Mouse (Mus musculus): ENCODE data around the gene Cd5. TPM values are rescaled to one million over a fixed set of nuclear protein-coding genes. Genes with fewer than 3 reads are reported as not detected.

The Cd5 gene
- polyA plus RNA-seq, 1 experiment from 2014 or later: 0.05 TPM

DNA sequence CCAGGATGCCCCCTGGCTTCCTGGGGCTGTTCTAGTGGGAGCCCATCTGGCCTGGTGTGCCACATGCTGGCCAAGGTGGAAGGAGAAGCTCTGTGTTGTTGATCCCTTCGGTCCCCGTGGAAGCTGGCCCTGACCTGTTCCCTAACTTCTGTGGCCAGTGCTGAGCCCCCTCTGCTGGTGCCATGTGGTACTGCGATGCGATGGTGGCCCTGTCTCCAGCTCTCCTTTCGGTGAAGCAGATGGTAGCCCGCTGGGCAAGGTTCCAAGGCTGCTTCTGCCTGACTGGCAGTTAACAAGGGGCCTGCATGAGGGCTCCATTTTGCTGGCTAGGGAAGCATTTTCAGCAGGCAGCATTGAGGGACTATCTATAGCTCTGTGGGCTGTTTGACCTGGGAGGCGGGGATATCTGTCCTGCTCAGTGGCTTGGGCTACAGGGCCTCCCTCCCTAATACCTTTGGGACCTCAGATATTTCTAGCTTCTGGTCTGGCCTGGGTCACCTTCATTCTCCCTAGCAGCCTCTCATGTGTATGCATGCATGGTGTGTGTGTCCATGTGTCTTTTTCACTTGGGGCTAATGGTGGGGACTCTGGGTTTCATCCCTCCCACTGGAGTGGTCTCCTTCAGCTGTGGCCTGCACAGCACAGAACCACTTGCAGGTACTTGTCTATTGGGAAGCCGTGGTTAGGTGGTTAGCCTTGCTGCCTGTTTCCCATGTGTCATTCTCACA, 29.3 kb downstream of the Cd5 start:
- no peak overlapping the region for H3K4me2 ChIP-seq (ENCODE audit: low read depth, low read length, severe bottlenecking)
- H3K36me3 ChIP-seq (ENCODE audit: control insufficient read depth, insufficient read depth, low read length): peaks cover 7% of the 10 kb centered on the region
- H3K4me1 ChIP-seq (replicated peaks; ENCODE audit: control insufficient read depth, insufficient read depth, low read length): peaks cover 12% of the 10 kb centered on the region; the same call in 1 of the 2 replicates
- peak overlapping the region; percentile 81 for H3K27ac ChIP-seq (ENCODE audit: low read depth, low read length)
- H3K9me3 ChIP-seq (ENCODE audit: control insufficient read depth, low read length): no peaks in the 10 kb centered on the region
- ATAC-seq (replicated peaks; ENCODE audit: low FRiP score) (peak; percentile 88), DNase-seq (ENCODE audit: low spot score) (peak; percentile 97)
- peak overlapping the region; percentile 29; the same call in 1 of the 2 replicates for H3K9ac ChIP-seq (ENCODE audit: low read length)
- 22% methylated on average over 8 of the region's 8 CpGs for whole genome bisulfite sequencing
- no peak overlapping the region for H3K4me3 ChIP-seq (ENCODE audit: low read depth, low read length)
- no peaks in the 10 kb centered on the region for H3K27me3 ChIP-seq (ENCODE audit: control insufficient read depth, insufficient read depth, low read length)

DNA sequence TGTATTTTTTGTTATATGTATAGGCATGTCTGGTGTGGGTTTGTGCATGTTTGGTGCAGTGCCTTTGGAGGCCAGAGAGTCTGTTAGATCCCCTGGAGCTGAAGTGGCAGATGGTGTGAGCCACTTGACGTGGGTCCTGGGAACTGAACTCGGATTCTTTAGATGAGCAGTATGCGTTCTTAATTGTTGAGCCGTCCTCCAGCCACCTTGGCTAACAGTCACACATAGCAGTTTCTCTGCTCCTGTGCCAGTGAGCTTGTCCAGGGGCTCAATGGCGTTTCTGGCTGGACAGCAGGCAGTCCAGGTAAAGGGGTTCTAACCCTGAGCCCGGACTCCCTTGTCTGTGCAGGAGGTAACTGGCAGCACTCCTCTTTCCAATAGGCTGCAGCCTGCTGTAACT, 29.9 kb downstream of the Cd5 start:
- H3K27me3 ChIP-seq (ENCODE audit: control insufficient read depth, insufficient read depth, low read length): no peaks in the 10 kb centered on the region
- no peak overlapping the region for H3K4me2 ChIP-seq (ENCODE audit: low read depth, low read length, severe bottlenecking)
- peaks cover 12% of the 10 kb centered on the region; the same call in 1 of the 2 replicates for H3K4me1 ChIP-seq (replicated peaks; ENCODE audit: control insufficient read depth, insufficient read depth, low read length)
- no peak overlapping the region for H3K4me3 ChIP-seq (ENCODE audit: low read depth, low read length)
- WGBS: 63% methylated on average over 6 of the region's 6 CpGs
- peaks cover 7% of the 10 kb centered on the region for H3K36me3 ChIP-seq (ENCODE audit: control insufficient read depth, insufficient read depth, low read length)
- ATAC-seq (replicated peaks; ENCODE audit: low FRiP score) (no peak), DNase-seq (ENCODE audit: low spot score) (no peak)
- H3K9ac ChIP-seq (ENCODE audit: low read length): no peak overlapping the region
- no peaks in the 10 kb centered on the region for H3K9me3 ChIP-seq (ENCODE audit: control insufficient read depth, low read length)
- H3K27ac ChIP-seq (ENCODE audit: low read depth, low read length): 0 out of 2 replicates have a peak overlapping the region, but pooled peaks have one; percentile 41

DNA sequence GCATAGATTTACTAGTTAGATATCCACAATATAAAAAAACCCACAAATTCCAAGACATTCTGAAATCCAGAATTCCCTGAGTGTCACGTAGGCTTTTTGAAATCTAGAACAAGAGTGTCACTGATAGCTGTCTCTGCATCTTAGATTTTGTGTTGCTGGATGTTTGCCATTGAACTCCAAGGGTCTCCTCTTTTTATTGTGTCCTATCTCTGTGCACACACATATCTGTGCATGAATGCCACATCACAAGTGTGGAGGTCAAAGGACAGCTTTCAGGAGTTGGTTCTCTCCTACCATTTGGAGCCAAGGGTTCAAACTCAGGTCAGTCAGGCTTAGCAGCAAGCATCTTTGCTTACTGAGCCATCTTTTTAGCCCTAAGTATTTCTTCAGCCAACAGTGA, 30.9 kb downstream of the Cd5 start:
- WGBS: 89% methylated on average over 1 of the region's 1 CpGs
- H3K4me1 ChIP-seq (replicated peaks; ENCODE audit: control insufficient read depth, insufficient read depth, low read length): peaks cover 12% of the 10 kb centered on the region; the same call in 1 of the 2 replicates
- H3K9ac ChIP-seq (ENCODE audit: low read length): no peak overlapping the region
- no peak overlapping the region for H3K27ac ChIP-seq (ENCODE audit: low read depth, low read length)
- no peaks in the 10 kb centered on the region for H3K27me3 ChIP-seq (ENCODE audit: control insufficient read depth, insufficient read depth, low read length)
- ATAC-seq (replicated peaks; ENCODE audit: low FRiP score): no peak
- no peak overlapping the region for H3K4me3 ChIP-seq (ENCODE audit: low read depth, low read length)
- H3K4me2 ChIP-seq (ENCODE audit: low read depth, low read length, severe bottlenecking): no peak overlapping the region
- peaks cover 7% of the 10 kb centered on the region for H3K36me3 ChIP-seq (ENCODE audit: control insufficient read depth, insufficient read depth, low read length)
- H3K9me3 ChIP-seq (ENCODE audit: control insufficient read depth, low read length): no peaks in the 10 kb centered on the region
- DNase-seq (ENCODE audit: low spot score): no peak

DNA sequence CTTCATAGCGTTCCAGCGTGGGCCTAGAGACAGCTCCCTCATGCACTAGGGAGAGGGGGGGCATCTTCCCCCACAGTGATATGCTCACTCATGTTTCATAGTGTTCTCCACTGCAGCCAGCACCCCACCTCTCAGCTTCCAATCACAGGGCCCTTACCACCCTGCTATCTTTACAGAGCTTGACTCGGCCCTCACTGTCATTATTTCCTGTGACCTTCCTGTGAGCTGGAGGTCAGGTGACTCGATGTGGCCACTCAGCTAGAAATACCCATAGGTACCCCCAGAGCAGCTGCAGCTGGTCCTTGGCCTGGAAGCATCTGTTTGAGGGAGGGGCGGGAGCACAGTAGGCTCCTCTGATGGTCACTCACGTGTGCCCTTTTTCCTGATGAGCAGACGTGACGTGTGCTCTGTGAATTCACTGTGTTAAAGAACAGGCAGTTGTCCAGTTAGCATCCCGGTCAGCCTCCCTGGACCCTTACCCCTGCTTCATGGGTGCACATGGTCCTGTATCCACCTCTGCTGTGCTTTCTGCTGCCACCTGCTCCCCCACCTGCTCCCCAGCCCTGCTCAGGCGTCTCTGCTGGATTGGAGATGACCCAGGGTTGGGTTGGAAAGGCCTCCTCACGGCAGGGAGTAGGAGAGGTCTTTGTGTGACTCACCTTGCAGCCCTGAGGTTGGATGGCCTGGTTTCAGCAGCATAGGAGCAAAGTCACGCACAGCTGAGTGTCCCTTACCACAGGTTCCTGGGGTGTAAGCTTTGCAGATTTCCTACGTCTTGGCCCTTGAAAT, 31.5 kb downstream of the Cd5 start:
- Histone ChIP-seq H3K9ac (ENCODE audit: low read length) (no peak overlapping the region), H3K4me3 (ENCODE audit: low read depth, low read length) (no peak overlapping the region), H3K4me1 (replicated peaks; ENCODE audit: control insufficient read depth, insufficient read depth, low read length) (peaks cover 12% of the 10 kb centered on the region; the same call in 1 of the 2 replicates), H3K36me3 (ENCODE audit: control insufficient read depth, insufficient read depth, low read length) (peaks cover 6% of the 10 kb centered on the region), H3K9me3 (ENCODE audit: control insufficient read depth, low read length) (no peaks in the 10 kb centered on the region), H3K4me2 (ENCODE audit: low read depth, low read length, severe bottlenecking) (no peak overlapping the region), H3K27ac (ENCODE audit: low read depth, low read length) (no peak overlapping the region), H3K27me3 (ENCODE audit: control insufficient read depth, insufficient read depth, low read length) (no peaks in the 10 kb centered on the region)
- ATAC-seq (replicated peaks; ENCODE audit: low FRiP score): no peak
- WGBS: 83% methylated on average over 13 of the region's 13 CpGs
- DNase-seq (ENCODE audit: low spot score): no peak

DNA sequence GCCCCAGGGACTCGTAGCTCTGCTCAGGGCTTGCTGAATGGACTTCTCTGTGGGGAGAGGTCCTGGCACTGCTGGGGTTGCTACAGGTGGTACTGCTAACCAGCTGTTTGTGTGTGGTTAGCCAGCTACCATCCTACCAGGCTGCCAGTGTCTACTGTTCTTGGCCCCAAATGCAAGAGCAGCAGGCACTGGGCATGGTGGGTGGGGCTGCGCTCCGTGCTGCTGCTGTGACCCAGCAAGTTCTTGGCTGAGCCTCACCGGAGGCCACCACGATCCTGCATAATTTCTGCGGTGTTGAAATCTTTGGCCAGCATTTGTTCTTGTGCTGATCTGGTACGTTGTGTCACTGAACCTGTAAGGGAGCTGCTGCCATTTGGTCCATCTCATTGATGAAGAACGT, 35.3 kb downstream of the Cd5 start:
- ATAC-seq (replicated peaks; ENCODE audit: low FRiP score): no peak
- Histone ChIP-seq H3K9ac (ENCODE audit: low read length) (no peak overlapping the region), H3K27me3 (ENCODE audit: control insufficient read depth, insufficient read depth, low read length) (no peaks in the 10 kb centered on the region), H3K27ac (ENCODE audit: low read depth, low read length) (no peak overlapping the region), H3K9me3 (ENCODE audit: control insufficient read depth, low read length) (no peaks in the 10 kb centered on the region), H3K4me3 (ENCODE audit: low read depth, low read length) (no peak overlapping the region), H3K4me1 (replicated peaks; ENCODE audit: control insufficient read depth, insufficient read depth, low read length) (peaks cover 6% of the 10 kb centered on the region; the same call in 1 of the 2 replicates), H3K36me3 (ENCODE audit: control insufficient read depth, insufficient read depth, low read length) (no peaks in the 10 kb centered on the region), H3K4me2 (ENCODE audit: low read depth, low read length, severe bottlenecking) (no peak overlapping the region)
- 92% methylated on average over 8 of the region's 8 CpGs for WGBS
- no peak for DNase-seq (ENCODE audit: low spot score)

DNA sequence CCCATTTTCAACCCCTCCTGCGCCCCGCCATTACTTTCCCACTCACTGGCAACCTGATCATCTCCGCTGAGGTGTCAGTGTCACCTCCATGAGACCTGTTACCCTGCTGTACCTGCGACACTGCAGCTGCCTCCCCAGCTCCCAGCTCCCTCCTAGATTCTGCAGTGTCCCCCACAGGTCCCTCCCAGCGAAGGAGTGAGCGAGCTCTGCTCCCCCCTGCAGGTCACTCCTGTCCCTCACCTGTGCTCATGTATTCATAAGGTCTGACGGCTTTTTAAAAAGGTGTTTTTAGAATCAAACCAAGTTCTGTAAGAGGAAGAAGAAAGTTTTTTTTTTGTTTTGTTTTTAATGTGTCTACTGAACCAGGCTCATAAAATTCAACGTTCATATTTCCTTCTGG, 36.7 kb downstream of the Cd5 start:
- Histone ChIP-seq H3K27me3 (ENCODE audit: control insufficient read depth, insufficient read depth, low read length) (no peaks in the 10 kb centered on the region), H3K4me1 (replicated peaks; ENCODE audit: control insufficient read depth, insufficient read depth, low read length) (peaks cover 6% of the 10 kb centered on the region; the same call in 1 of the 2 replicates), H3K36me3 (ENCODE audit: control insufficient read depth, insufficient read depth, low read length) (no peaks in the 10 kb centered on the region), H3K9me3 (ENCODE audit: control insufficient read depth, low read length) (no peaks in the 10 kb centered on the region), H3K9ac (ENCODE audit: low read length) (no peak overlapping the region), H3K4me3 (ENCODE audit: low read depth, low read length) (no peak overlapping the region), H3K4me2 (ENCODE audit: low read depth, low read length, severe bottlenecking) (no peak overlapping the region), H3K27ac (ENCODE audit: low read depth, low read length) (no peak overlapping the region)
- ATAC-seq (replicated peaks; ENCODE audit: low FRiP score) (no peak), DNase-seq (ENCODE audit: low spot score) (no peak)
- WGBS: 83% methylated on average over 8 of the region's 8 CpGs

DNA sequence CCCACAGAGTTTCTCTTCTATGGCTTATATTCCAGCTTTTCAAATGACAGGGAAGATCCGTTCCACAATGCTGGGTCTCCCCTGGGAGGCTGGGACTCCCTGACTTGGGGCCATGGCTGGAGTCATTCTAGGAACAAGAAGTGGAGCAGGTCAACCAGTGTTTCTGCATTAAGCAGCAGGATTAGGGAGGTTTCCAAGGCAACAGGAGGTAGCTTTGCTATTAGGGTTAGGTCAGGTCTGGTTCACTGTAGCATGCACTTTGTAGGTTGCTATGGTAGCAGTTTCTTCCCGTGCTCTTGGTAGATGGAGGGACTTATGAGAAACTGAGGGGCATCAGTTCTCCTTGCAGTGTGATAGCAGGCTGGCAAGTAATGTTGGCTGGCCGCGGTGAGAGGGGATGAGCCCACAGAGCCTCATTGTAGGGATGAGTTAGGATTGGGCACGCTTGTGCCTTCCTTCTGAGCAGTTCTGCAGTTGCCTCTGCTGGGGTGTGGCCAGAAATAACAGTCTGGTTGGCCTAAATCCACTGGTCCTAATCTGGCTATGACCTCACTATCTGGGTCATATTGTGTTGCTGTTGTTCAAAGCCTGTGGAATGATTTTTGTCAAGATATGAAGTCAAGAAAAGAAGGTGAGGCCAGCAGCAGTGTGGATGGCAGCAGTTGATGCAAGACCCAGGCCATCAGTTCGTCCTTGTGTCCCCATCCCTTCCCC, 37.6 kb downstream of the Cd5 start:
- ATAC-seq (replicated peaks; ENCODE audit: low FRiP score) (no peak), DNase-seq (ENCODE audit: low spot score) (no peak)
- Histone ChIP-seq H3K9me3 (ENCODE audit: control insufficient read depth, low read length) (no peaks in the 10 kb centered on the region), H3K36me3 (ENCODE audit: control insufficient read depth, insufficient read depth, low read length) (no peaks in the 10 kb centered on the region), H3K27ac (ENCODE audit: low read depth, low read length) (no peak overlapping the region), H3K9ac (ENCODE audit: low read length) (no peak overlapping the region), H3K4me1 (replicated peaks; ENCODE audit: control insufficient read depth, insufficient read depth, low read length) (peaks cover 7% of the 10 kb centered on the region), H3K4me2 (ENCODE audit: low read depth, low read length, severe bottlenecking) (no peak overlapping the region), H3K4me3 (ENCODE audit: low read depth, low read length) (no peak overlapping the region), H3K27me3 (ENCODE audit: control insufficient read depth, insufficient read depth, low read length) (no peaks in the 10 kb centered on the region)
- 60% methylated on average over 6 of the region's 6 CpGs for WGBS

DNA sequence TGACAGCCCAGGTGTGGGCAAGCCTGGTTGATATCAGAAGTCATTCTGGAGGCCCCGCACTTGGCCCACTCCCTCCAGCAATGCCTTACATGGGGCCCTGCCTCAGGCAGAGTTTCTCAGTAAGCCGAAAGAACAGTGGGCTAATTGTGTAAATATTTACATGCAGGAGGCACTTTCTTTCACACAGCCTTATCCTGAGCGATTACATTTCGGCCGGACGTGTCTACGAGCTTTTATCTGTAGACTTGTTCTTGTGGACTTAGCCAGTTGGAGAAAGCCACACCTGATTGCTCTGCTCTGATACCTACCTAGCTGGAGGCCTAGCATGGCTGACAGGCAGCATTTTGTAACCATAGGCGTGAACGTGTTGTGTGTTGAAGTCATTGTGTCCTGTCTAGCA, 39.0 kb downstream of the Cd5 start:
- WGBS: 78% methylated on average over 9 of the region's 9 CpGs
- Histone ChIP-seq H3K27me3 (ENCODE audit: control insufficient read depth, insufficient read depth, low read length) (no peaks in the 10 kb centered on the region), H3K4me1 (replicated peaks; ENCODE audit: control insufficient read depth, insufficient read depth, low read length) (peaks cover 13% of the 10 kb centered on the region), H3K9me3 (ENCODE audit: control insufficient read depth, low read length) (no peaks in the 10 kb centered on the region), H3K36me3 (ENCODE audit: control insufficient read depth, insufficient read depth, low read length) (no peaks in the 10 kb centered on the region), H3K4me2 (ENCODE audit: low read depth, low read length, severe bottlenecking) (no peak overlapping the region), H3K9ac (ENCODE audit: low read length) (no peak overlapping the region), H3K27ac (ENCODE audit: low read depth, low read length) (no peak overlapping the region), H3K4me3 (ENCODE audit: low read depth, low read length) (no peak overlapping the region)
- no peak for DNase-seq (ENCODE audit: low spot score)
- ATAC-seq (replicated peaks; ENCODE audit: low FRiP score): no peak

Data from forebrain, embryonic 11.5 days (tissue).